Mouse (Mus musculus): Measurements from ENCODE around the gene Smurf2. TPM values are rescaled to one million over a fixed set of nuclear protein-coding genes. Genes with fewer than 3 reads are reported as not detected.

Smurf2 gene
- total RNA-seq, 2 experiments from 2014 or later: 28.4 to 29.4 TPM

- no peak for DNase-seq (ENCODE audit: low spot score in 2 of 2)
Measured at GRCm38 (mm10) chr11:106908016-106908415, 12.5 kb downstream of the Smurf2 start.

GRCm38 (mm10) chr11:106907253-106907652, 13.3 kb downstream of the Smurf2 start:
- no peak for DNase-seq (ENCODE audit: low spot score in 2 of 2)

- no peak for DNase-seq (ENCODE audit: low spot score in 2 of 2)
Measured at GRCm38 (mm10) chr11:106905707-106906106, 14.8 kb downstream of the Smurf2 start.

GRCm38 (mm10) chr11:106899804-106900203, 20.7 kb downstream of the Smurf2 start:
- DNase-seq (ENCODE audit: low spot score in 2 of 2): no peak

- DNase-seq (ENCODE audit: low spot score in 2 of 2): no peak
Measured at GRCm38 (mm10) chr11:106896561-106897168, 23.9 kb downstream of the Smurf2 start.

- no peak for DNase-seq (ENCODE audit: low spot score in 2 of 2)
Measured at GRCm38 (mm10) chr11:106883656-106884055, 36.9 kb downstream of the Smurf2 start.

GRCm38 (mm10) chr11:106872650-106873049, 47.9 kb downstream of the Smurf2 start:
- no peak for DNase-seq (ENCODE audit: low spot score in 2 of 2)

GRCm38 (mm10) chr11:106851438-106851837, 69.1 kb downstream of the Smurf2 start:
- no peak for DNase-seq (ENCODE audit: low spot score in 2 of 2)

- DNase-seq (ENCODE audit: low spot score in 2 of 2): no peak
Measured at GRCm38 (mm10) chr11:106842002-106842401, 78.5 kb downstream of the Smurf2 start.

- no peak for DNase-seq (ENCODE audit: low spot score in 2 of 2)
Measured at GRCm38 (mm10) chr11:106828079-106828478, 92.4 kb downstream of the Smurf2 start.

GRCm38 (mm10) chr11:106824403-106824802, 96.1 kb downstream of the Smurf2 start:
- DNase-seq (ENCODE audit: low spot score in 2 of 2): no peak

GRCm38 (mm10) chr11:106823741-106824140, 96.8 kb downstream of the Smurf2 start:
- DNase-seq (ENCODE audit: low spot score in 2 of 2): no peak

GRCm38 (mm10) chr11:106822911-106823310, 97.6 kb downstream of the Smurf2 start:
- DNase-seq (ENCODE audit: low spot score in 2 of 2): peak; percentile 45 to 70

GRCm38 (mm10) chr11:106822491-106822890, 98.0 kb downstream of the Smurf2 start:
- DNase-seq (ENCODE audit: low spot score in 2 of 2): no peak

GRCm38 (mm10) chr11:106821397-106821796, 99.1 kb downstream of the Smurf2 start:
- no peak for DNase-seq (ENCODE audit: low spot score in 2 of 2)

GRCm38 (mm10) chr11:106820972-106821371, 99.5 kb downstream of the Smurf2 start:
- DNase-seq (ENCODE audit: low spot score in 2 of 2): peak in 1 of 2 experiments; percentile 47

- DNase-seq (ENCODE audit: low spot score in 2 of 2): peak in 1 of 2 experiments; percentile 45
Measured at GRCm38 (mm10) chr11:106820252-106820651, 100.3 kb downstream of the Smurf2 start.

- DNase-seq (ENCODE audit: low spot score in 2 of 2): no peak
Measured at GRCm38 (mm10) chr11:106819595-106819994, 100.9 kb downstream of the Smurf2 start.

- DNase-seq (ENCODE audit: low spot score in 2 of 2): peak in 1 of 2 experiments; percentile 31
Measured at GRCm38 (mm10) chr11:106818341-106818740, 102.2 kb downstream of the Smurf2 start.

- DNase-seq (ENCODE audit: low spot score in 2 of 2): no peak
Measured at GRCm38 (mm10) chr11:106817808-106818207, 102.7 kb downstream of the Smurf2 start.

GRCm38 (mm10) chr11:106817156-106817555, 103.4 kb downstream of the Smurf2 start:
- no peak for DNase-seq (ENCODE audit: low spot score in 2 of 2)

- no peak for DNase-seq (ENCODE audit: low spot score in 2 of 2)
Measured at GRCm38 (mm10) chr11:106816316-106816715, 104.2 kb downstream of the Smurf2 start.

- no peak for DNase-seq (ENCODE audit: low spot score in 2 of 2)
Measured at GRCm38 (mm10) chr11:106815761-106816160, 104.8 kb downstream of the Smurf2 start.
